Mouse (Mus musculus) right cerebral cortex, postnatal 36 days (tissue): ENCODE measurements at regions not wholly inside any gene's neighbourhood (a gene's known extent, or its start where the extent isn't known, plus 50 kb on each side); places are given as distances from the start of the nearest gene placed in this dataset.
"Not testable (repeated sequence)": the region's sequence is repeated elsewhere in the genome, so short reads cannot be mapped to it uniquely, and the experiment has no call there.

Source experiments
- DNase-seq, 2 experiments: peaks; one replicate each; pipeline ENCODE4 v3.0.0; 2022; ENCODE audit warnings: low spot score in 2 of 2, mixed read lengths in 1 of 2

- DNase-seq, result no peak
These were observed 80.0 kb downstream of the Nfkbiz start for GRCm38 (mm10) chr16:55758707-55759067.

GRCm38 (mm10) chr16:55757952-55758706 lies 80.6 kb downstream of the Nfkbiz start:
- no peak for DNase-seq

- DNase-seq, result not testable (repeated sequence)
These were observed 81.3 kb downstream of the Nfkbiz start for GRCm38 (mm10) chr16:55757422-55757815.

- no peak for DNase-seq
These were observed 81.8 kb downstream of the Nfkbiz start for GRCm38 (mm10) chr16:55756764-55757421.

GRCm38 (mm10) chr16:55755309-55755832 lies 83.3 kb downstream of the Nfkbiz start:
- DNase-seq, result no peak

GRCm38 (mm10) chr16:55754092-55754763 lies 84.5 kb downstream of the Nfkbiz start:
- no peak for DNase-seq

GRCm38 (mm10) chr16:55753380-55753779 lies 85.3 kb downstream of the Nfkbiz start:
- no peak for DNase-seq

- DNase-seq, result no peak
These were observed 91.4 kb downstream of the Nfkbiz start for GRCm38 (mm10) chr16:55747250-55747649.

- DNase-seq, result no peak
These were observed 92.5 kb downstream of the Nfkbiz start for GRCm38 (mm10) chr16:55746159-55746558.

GRCm38 (mm10) chr16:55745094-55745493 lies 93.6 kb downstream of the Nfkbiz start:
- DNase-seq, result no peak

GRCm38 (mm10) chr16:55741099-55741863 lies 97.4 kb downstream of the Nfkbiz start:
- DNase-seq, result no peak

- DNase-seq, result no peak
These were observed 100.0 kb downstream of the Nfkbiz start for GRCm38 (mm10) chr16:55738741-55739140.

GRCm38 (mm10) chr16:55735476-55735968 lies 103.2 kb downstream of the Nfkbiz start:
- no peak for DNase-seq

- no peak for DNase-seq
These were observed 104.4 kb downstream of the Nfkbiz start for GRCm38 (mm10) chr16:55734301-55734700.

- DNase-seq, result no peak
These were observed 104.9 kb downstream of the Nfkbiz start for GRCm38 (mm10) chr16:55733751-55734150.

GRCm38 (mm10) chr16:55731003-55731402 lies 107.7 kb downstream of the Nfkbiz start:
- no peak for DNase-seq

- DNase-seq, result no peak
These were observed 112.2 kb downstream of the Nfkbiz start for GRCm38 (mm10) chr16:55726538-55726937.

GRCm38 (mm10) chr16:55720430-55720829 lies 118.3 kb downstream of the Nfkbiz start:
- DNase-seq, result no peak

GRCm38 (mm10) chr16:55710017-55710416 lies 128.7 kb downstream of the Nfkbiz start:
- no peak for DNase-seq

GRCm38 (mm10) chr16:55706502-55706901 lies 132.2 kb downstream of the Nfkbiz start:
- DNase-seq, result no peak

- no peak for DNase-seq
These were observed 140.2 kb downstream of the Nfkbiz start for GRCm38 (mm10) chr16:55698489-55698892.

- DNase-seq, result no peak
These were observed 147.6 kb downstream of the Nfkbiz start for GRCm38 (mm10) chr16:55691069-55691468.
